ENCODE assay signal across 13 mouse cellular contexts in the genomic region with DNA sequence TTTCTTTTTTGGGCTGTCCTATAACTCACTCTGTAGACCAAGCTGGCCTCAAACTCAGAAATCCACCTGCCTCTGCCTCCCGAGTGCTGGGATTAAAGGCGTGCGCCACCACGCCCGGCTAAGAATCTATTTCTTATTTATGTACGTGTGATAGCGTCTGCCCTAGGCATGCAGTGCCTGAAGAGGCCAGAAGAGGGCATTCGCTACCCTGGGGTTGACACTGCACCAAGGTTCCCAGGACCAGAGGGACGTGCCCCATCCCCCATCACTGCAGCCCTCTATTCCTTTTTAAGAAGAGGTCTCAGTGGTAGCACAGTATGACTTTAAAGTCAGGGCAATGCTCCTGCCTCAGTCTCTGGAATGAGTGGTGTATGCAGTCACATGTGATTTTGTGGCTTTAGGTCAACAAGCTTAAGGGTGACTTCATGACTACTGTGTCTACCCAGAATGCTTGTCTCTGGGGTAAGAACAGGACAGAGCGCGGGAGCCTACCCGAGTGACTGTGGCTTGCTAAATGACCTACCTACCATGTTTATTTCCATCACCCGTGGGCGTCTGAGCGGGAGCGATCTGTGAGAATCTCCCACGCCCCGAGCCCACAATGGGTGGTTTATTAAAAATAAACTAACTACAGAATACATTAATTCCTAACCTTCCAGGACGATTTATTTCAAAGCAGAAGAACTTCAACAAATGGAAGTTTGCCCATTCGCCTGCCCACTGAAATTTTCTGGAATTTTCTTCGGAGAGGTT. TPM values are rescaled to one million over a fixed set of nuclear protein-coding genes. Genes with fewer than 3 reads are reported as not detected.
DNase-seq lines count a peak whose midpoint lies in the region; ATAC-seq and TF ChIP-seq lines count a peak whose summit lies in the region.
"Had no signal": no experiment of that assay in that cellular context is flagged by ENCODE, and none has a peak within 500 bp of the region (broad histone marks: within the 10 kb centered on the region; RNA-seq: fewer than 3 reads in every experiment).

No protein-coding gene starts in this region.

- peaks cover 14% of the 10 kb centered on the region for H3K4me1 ChIP-seq in thymus, adult 2 months (replicated peaks; ENCODE audit: control insufficient read depth, insufficient read depth, low read length)
- H3K4me1 ChIP-seq in hindbrain, postnatal 0 days (ENCODE audit: insufficient read depth, low read length): no peaks in the 10 kb centered on the region

- WGBS in thymus, adult 2 months: 85% methylated on average over 21 of the region's 21 CpGs
- 78% methylated on average over 21 of the region's 21 CpGs for WGBS in hindbrain, postnatal 0 days

- no peak for TF ChIP-seq POLR2A in thymus, adult 2 months (IDR thresholded peaks at IDR 0.05; ENCODE audit: control insufficient read depth, extremely low read depth, insufficient read depth, low read length, poor library complexity)

- no peak overlapping the region for H3K4me3 ChIP-seq in layer of hippocampus, adult 2 months
- H3K4me3 ChIP-seq in thymus, adult 2 months (ENCODE audit: control insufficient read depth, insufficient read depth, low read length): no peak overlapping the region
- no peak overlapping the region for H3K4me3 ChIP-seq in hindbrain, postnatal 0 days (ENCODE audit: low read length)
- H3K4me3 ChIP-seq: limb, embryonic 15.5 days had no signal

- H3K27me3 ChIP-seq in thymus, adult 2 months (ENCODE audit: control insufficient read depth, insufficient read depth, low read length): no peaks in the 10 kb centered on the region; the same call in 1 of the 2 replicates
- no peaks in the 10 kb centered on the region for H3K27me3 ChIP-seq in hindbrain, postnatal 0 days (ENCODE audit: insufficient read depth, low read length)

- no peaks in the 10 kb centered on the region for H3K36me3 ChIP-seq in thymus, adult 2 months (ENCODE audit: control insufficient read depth, insufficient read depth, low read length)
- H3K36me3 ChIP-seq in hindbrain, postnatal 0 days (ENCODE audit: insufficient read depth, low read length): no peaks in the 10 kb centered on the region
- H3K36me3 ChIP-seq: limb, embryonic 15.5 days had no signal

- DNase-seq in layer of hippocampus, adult 2 months (ENCODE audit: low spot score in 2 of 2): no peak
- DNase-seq in layer of hippocampus, adult 8-10 months (ENCODE audit: low spot score in 2 of 2): no peak
- DNase-seq in thymus, adult 2 months: peak; percentile 45
- no peak for DNase-seq in thymus, adult 18-20 months
- DNase-seq in brain, adult 2 months (ENCODE audit: low read depth, low spot score): peak; percentile 70
- no peak for DNase-seq in urinary bladder, postnatal 36 days (ENCODE audit: low spot score in 2 of 2)
- DNase-seq in hindbrain, postnatal 0 days (ENCODE audit: low spot score): no peak
- DNase-seq: cerebellum, postnatal 36 days; gastrocnemius, postnatal 14 days; heart, postnatal 10 days; kidney, adult 11 months had no signal

- no peak overlapping the region for H3K9ac ChIP-seq in hindbrain, postnatal 0 days (replicated peaks; ENCODE audit: low read length)
- H3K9ac ChIP-seq: limb, embryonic 15.5 days had no signal

- 0 out of 2 replicates have a peak overlapping the region, but pooled peaks have one; percentile 7 for H3K27ac ChIP-seq in layer of hippocampus, adult 2 months
- no peak overlapping the region for H3K27ac ChIP-seq in thymus, adult 2 months (ENCODE audit: control insufficient read depth, insufficient read depth, low read length)
- H3K27ac ChIP-seq in hindbrain, postnatal 0 days: no peak overlapping the region
- H3K27ac ChIP-seq: limb, embryonic 15.5 days had no signal

- peak; percentile 67 for TF ChIP-seq CTCF in layer of hippocampus, adult 2 months (conservative IDR thresholded peaks at IDR 0.05)
- no peak for TF ChIP-seq CTCF in thymus, adult 2 months (IDR thresholded peaks at IDR 0.05; ENCODE audit: borderline replicate concordance, control insufficient read depth, extremely low read depth, insufficient read depth, low read length, poor library complexity)
- no peak for TF ChIP-seq CTCF in hindbrain, postnatal 0 days (IDR thresholded peaks at IDR 0.05; ENCODE audit: low read depth)

- ATAC-seq in hindbrain, postnatal 0 days: no peak

- no peaks in the 10 kb centered on the region for H3K9me3 ChIP-seq in hindbrain, postnatal 0 days (ENCODE audit: low read length)
- H3K9me3 ChIP-seq: limb, embryonic 15.5 days had no signal

- H3K4me2 ChIP-seq in hindbrain, postnatal 0 days (ENCODE audit: low read depth, low read length): no peak overlapping the region
- H3K4me2 ChIP-seq: limb, embryonic 15.5 days; midbrain, embryonic 11.5 days had no signal

RNA-seq across cellular contexts. Expression of gene Plk5, which starts 13.9 kb away (rescaled TPM):
- total RNA-seq in layer of hippocampus, adult 2 months (2021): 10 to 100 TPM; 33.4 to 36.6 TPM
- 10 to 100 TPM; 18.0 to 36.4 (median 30.4) TPM for total RNA-seq in layer of hippocampus, adult 8-10 months (2022)
- polyA plus RNA-seq in thymus, adult 2 months (2012; rRNA removed): 0.17 and 0.22 TPM in 2 replicates
- 15.7 and 18.3 TPM in 2 replicates for total RNA-seq in hindbrain, postnatal 0 days (2014; rRNA removed)
- 8.9 and 9.3 TPM in 2 replicates for polyA plus RNA-seq in hindbrain, postnatal 0 days (2015; fragmentation: Nextera tagmentation; extraction: Ambion mirVana)

RNA-seq across cellular contexts. Expression of gene Mex3d, which starts 17.3 kb away (rescaled TPM):
- total RNA-seq in layer of hippocampus, adult 2 months (2021): 10 to 100 TPM; 15.5 to 17.1 TPM
- total RNA-seq in layer of hippocampus, adult 8-10 months (2022): 10 to 100 TPM; 17.0 to 19.6 (median 18.3) TPM
- polyA plus RNA-seq in thymus, adult 2 months (2012; rRNA removed): 34.9 and 38.2 TPM in 2 replicates
- 129 and 145 TPM in 2 replicates for total RNA-seq in hindbrain, postnatal 0 days (2014; rRNA removed)
- polyA plus RNA-seq in hindbrain, postnatal 0 days (2015; fragmentation: Nextera tagmentation; extraction: Ambion mirVana): 11.6 and 14.2 TPM in 2 replicates

RNA-seq across cellular contexts. Expression of gene Adamtsl5, which starts 22.0 kb away (rescaled TPM):
- 1 to 10 TPM; 4.7 to 7.2 TPM for total RNA-seq in layer of hippocampus, adult 2 months (2021)
- 1 to 10 TPM; 5.8 to 7.4 (median 6.7) TPM for total RNA-seq in layer of hippocampus, adult 8-10 months (2022)
- polyA plus RNA-seq in thymus, adult 2 months (2012; rRNA removed): 4.6 and 9.0 TPM in 2 replicates
- total RNA-seq in hindbrain, postnatal 0 days (2014; rRNA removed): 0.18 and 1.0 TPM in 2 replicates
- 0.91 and 1.2 TPM in 2 replicates for polyA plus RNA-seq in hindbrain, postnatal 0 days (2015; fragmentation: Nextera tagmentation; extraction: Ambion mirVana)

RNA-seq across cellular contexts. Expression of gene Mbd3, which starts 29.2 kb away (rescaled TPM):
- 100 to 1,000 TPM; 147 to 149 TPM for total RNA-seq in layer of hippocampus, adult 2 months (2021)
- total RNA-seq in layer of hippocampus, adult 8-10 months (2022): 100 to 1,000 TPM; 149 to 154 (median 150) TPM
- polyA plus RNA-seq in thymus, adult 2 months (2012; rRNA removed): 268 and 290 TPM in 2 replicates
- 48.2 and 50.4 TPM in 2 replicates for total RNA-seq in hindbrain, postnatal 0 days (2014; rRNA removed)
- polyA plus RNA-seq in hindbrain, postnatal 0 days (2015; fragmentation: Nextera tagmentation; extraction: Ambion mirVana): 166 and 175 TPM in 2 replicates

RNA-seq across cellular contexts. Expression of gene Uqcr11, which starts 36.5 kb away (rescaled TPM):
- 100 to 1,000 TPM; 404 to 413 TPM for total RNA-seq in layer of hippocampus, adult 2 months (2021)
- 100 to 1,000 TPM; 320 to 446 (median 390) TPM for total RNA-seq in layer of hippocampus, adult 8-10 months (2022)
- 1,246 and 1,699 TPM in 2 replicates for polyA plus RNA-seq in thymus, adult 2 months (2012; rRNA removed)
- 369 and 391 TPM in 2 replicates for total RNA-seq in hindbrain, postnatal 0 days (2014; rRNA removed)
- 897 and 981 TPM in 2 replicates for polyA plus RNA-seq in hindbrain, postnatal 0 days (2015; fragmentation: Nextera tagmentation; extraction: Ambion mirVana)

Comparison
In these comparisons a context has a peak if more than half of its experiments do, and no peak if none do; other contexts are left out.
1. DNase-seq: peak in thymus, adult 2 months (single experiment) and brain, adult 2 months (single experiment); none in layer of hippocampus, adult 2 months (0 of 2), layer of hippocampus, adult 8-10 months (0 of 2), thymus, adult 18-20 months (0 of 2), urinary bladder, postnatal 36 days (0 of 2) and hindbrain, postnatal 0 days (single experiment).